Mouse (Mus musculus) ES-Bruce4 (cell line): Measurements from ENCODE around the gene Itga1. TPM values are rescaled to one million over a fixed set of nuclear protein-coding genes. Genes with fewer than 3 reads are reported as not detected.

Source experiments
- H3K27ac ChIP-seq: 2 replicates; pipeline ENCODE4 v1.5.1; 2012; ENCODE audit warnings: low read length, inconsistent platforms; ENCODE audit not compliant: insufficient read depth
- H3K27me3 ChIP-seq: 2 replicates; pipeline ENCODE4 v1.6.1; 2012; ENCODE audit warnings: mild to moderate bottlenecking, low read length, inconsistent platforms; ENCODE audit not compliant: control insufficient read depth, poor library complexity, insufficient read depth, severe bottlenecking
- H3K36me3 ChIP-seq: 2 replicates; pipeline ENCODE4 v1.6.1; 2012; ENCODE audit warnings: inconsistent platforms, mild to moderate bottlenecking, low read length, moderate library complexity; ENCODE audit not compliant: control insufficient read depth, poor library complexity, insufficient read depth, severe bottlenecking
- H3K4me1 ChIP-seq: one replicate; pipeline ENCODE4 v1.8.1; 2011; ENCODE audit warnings: low read length; ENCODE audit not compliant: control insufficient read depth, insufficient read depth
- H3K4me3 ChIP-seq: 2 replicates; pipeline ENCODE4 v1.5.1; 2011; ENCODE audit warnings: low read depth, mild to moderate bottlenecking, low read length
- H3K9ac ChIP-seq: 2 replicates; pipeline ENCODE4 v1.6.1; 2012; ENCODE audit warnings: low read depth, mild to moderate bottlenecking, inconsistent platforms; ENCODE audit not compliant: poor library complexity, severe bottlenecking
- H3K9me3 ChIP-seq: replicated peaks from 2 replicates; pipeline ENCODE4 v1.6.1; 2012; ENCODE audit warnings: mild to moderate bottlenecking, low read length, inconsistent platforms; ENCODE audit not compliant: control insufficient read depth, poor library complexity, insufficient read depth, severe bottlenecking
- CTCF ChIP-seq: IDR thresholded peaks from one replicate; pipeline ENCODE4 v1.8.1; 2011; ENCODE audit warnings: low read depth, low read length
- EP300 ChIP-seq: IDR thresholded peaks from 2 replicates; pipeline ENCODE4 v1.6.1; 2011; ENCODE audit warnings: low read depth, low read length; ENCODE audit not compliant: insufficient read depth
- POLR2A ChIP-seq: IDR thresholded peaks from one replicate; pipeline ENCODE4 v1.8.1; 2011; ENCODE audit warnings: low read length; ENCODE audit not compliant: insufficient read depth
- polyA plus RNA-seq: library from polyadenylated mRNA; stranded (reverse); fragments of >200 nt; gene quantifications from 2 replicates; pipeline ENCODE4 v1.2.4, GENCODE M21; 2011; ENCODE audit warnings: low read depth; ENCODE audit not compliant: missing spikeins, insufficient read depth, insufficient read length

Itga1 gene
- polyA plus RNA-seq, 1 experiment = 5.2 TPM

DNA sequence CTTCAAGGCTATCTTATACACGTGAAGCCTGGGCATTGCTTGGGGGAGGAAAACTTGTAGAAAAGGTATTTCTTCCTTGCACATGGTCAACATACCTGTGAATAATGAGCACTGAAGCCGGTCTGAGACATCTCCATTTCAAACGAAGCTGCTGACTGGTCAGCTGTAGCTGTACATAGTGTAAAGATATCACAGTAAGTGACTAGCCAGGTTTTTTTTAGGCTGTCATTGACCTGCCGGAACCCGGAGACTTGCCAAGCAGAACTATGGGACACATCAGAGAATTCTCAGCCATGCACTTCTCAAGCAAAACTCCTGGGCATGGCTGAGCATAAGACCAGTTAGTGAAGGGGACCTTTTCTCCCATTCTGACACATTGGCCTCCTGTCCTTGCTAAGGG, 99.6 kb downstream of the Itga1 start:
- no peaks in the 10 kb centered on the region for H3K9me3 ChIP-seq
- no peaks in the 10 kb centered on the region for H3K27me3 ChIP-seq
- H3K4me3 ChIP-seq = no peak overlapping the region
- no peak overlapping the region for H3K27ac ChIP-seq
- H3K9ac ChIP-seq = no peak overlapping the region
- TF ChIP-seq CTCF (no peak), EP300 (no peak), POLR2A (no peak)
- no peaks in the 10 kb centered on the region for H3K36me3 ChIP-seq
- no peaks in the 10 kb centered on the region for H3K4me1 ChIP-seq

GRCm38 (mm10) chr13:114999582-114999981, 102.2 kb downstream of the Itga1 start:
- Histone ChIP-seq H3K36me3 (no peaks in the 10 kb centered on the region), H3K27ac (no peak overlapping the region), H3K4me3 (no peak overlapping the region), H3K27me3 (no peaks in the 10 kb centered on the region), H3K9me3 (no peaks in the 10 kb centered on the region), H3K4me1 (no peaks in the 10 kb centered on the region), H3K9ac (no peak overlapping the region)
- TF ChIP-seq EP300 (no peak), CTCF (no peak), POLR2A (no peak)

GRCm38 (mm10) chr13:114998100-114998499, 103.7 kb downstream of the Itga1 start:
- Histone ChIP-seq H3K4me1 (no peaks in the 10 kb centered on the region), H3K27ac (no peak overlapping the region), H3K4me3 (no peak overlapping the region), H3K27me3 (no peaks in the 10 kb centered on the region), H3K9ac (no peak overlapping the region), H3K9me3 (no peaks in the 10 kb centered on the region), H3K36me3 (no peaks in the 10 kb centered on the region)
- TF ChIP-seq EP300 (no peak), CTCF (no peak), POLR2A (no peak)

DNA sequence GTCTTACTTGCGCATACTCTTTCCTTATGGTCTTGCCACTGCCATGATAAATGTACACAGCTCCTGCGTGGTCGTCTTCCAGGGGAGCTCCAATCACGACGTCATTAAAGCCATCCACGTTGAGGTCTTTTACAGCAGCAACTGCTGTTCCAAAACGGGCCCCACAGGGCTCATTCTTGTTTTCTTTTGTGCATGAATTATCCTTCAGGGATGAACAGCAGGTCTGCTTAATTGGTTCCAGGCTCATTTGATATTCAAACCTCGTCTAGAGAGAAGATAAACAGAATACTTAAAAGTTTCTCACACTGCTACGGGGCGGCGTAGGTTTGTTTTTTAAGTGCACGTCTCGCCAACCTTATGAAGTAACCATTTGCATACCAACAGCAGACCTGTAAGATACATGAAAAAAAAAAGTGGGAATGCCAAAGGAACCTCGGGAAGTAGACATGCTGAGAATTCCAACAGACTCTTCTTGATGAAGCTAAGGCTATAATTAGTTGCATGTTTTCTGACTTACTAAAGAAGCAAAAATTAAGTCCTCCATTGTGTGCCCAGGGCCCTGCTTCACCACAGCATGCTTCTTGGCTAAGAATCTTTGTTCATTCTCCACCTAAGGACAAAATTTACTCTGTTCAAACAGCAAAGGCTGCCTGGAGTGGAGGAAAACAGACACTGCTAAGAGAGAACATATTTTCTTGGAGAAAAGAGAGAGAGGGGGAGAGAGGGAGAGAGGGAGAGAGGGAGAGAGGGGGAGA, 109.3 kb downstream of the Itga1 start:
- TF ChIP-seq POLR2A (no peak), EP300 (no peak), CTCF (no peak)
- Histone ChIP-seq H3K36me3 (no peaks in the 10 kb centered on the region), H3K4me3 (no peak overlapping the region), H3K4me1 (no peaks in the 10 kb centered on the region), H3K9me3 (no peaks in the 10 kb centered on the region), H3K9ac (no peak overlapping the region), H3K27me3 (no peaks in the 10 kb centered on the region), H3K27ac (no peak overlapping the region)

- Histone ChIP-seq H3K36me3 (no peaks in the 10 kb centered on the region), H3K27ac (no peak overlapping the region), H3K4me3 (no peak overlapping the region), H3K9ac (no peak overlapping the region), H3K4me1 (no peaks in the 10 kb centered on the region), H3K27me3 (no peaks in the 10 kb centered on the region), H3K9me3 (no peaks in the 10 kb centered on the region; the same call in 1 of the 2 replicates)
- no peak for TF ChIP-seq POLR2A
- no peak for TF ChIP-seq EP300
- TF ChIP-seq CTCF = no peak
These were observed 114.1 kb downstream of the Itga1 start for GRCm38 (mm10) chr13:114987668-114988067.

DNA sequence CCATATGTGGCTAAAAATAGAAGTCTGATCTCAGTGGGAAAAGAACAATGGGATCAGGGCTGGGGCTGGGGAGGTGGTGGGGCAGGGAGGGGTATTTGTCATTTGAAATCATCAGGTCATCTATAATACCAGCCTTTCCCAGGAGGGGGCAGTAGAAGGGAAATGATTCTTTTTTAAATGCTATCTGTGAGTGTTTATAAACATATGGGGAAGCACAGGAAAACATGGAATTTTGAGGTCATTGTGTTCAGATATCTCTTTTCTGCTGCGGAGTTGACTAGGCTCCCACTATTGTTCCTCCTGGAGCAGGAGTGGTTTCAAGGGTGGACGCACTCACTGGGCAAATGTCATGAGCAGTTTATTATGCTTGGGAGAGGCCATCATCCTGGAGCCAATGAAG, 114.6 kb downstream of the Itga1 start:
- TF ChIP-seq CTCF (no peak), POLR2A (no peak), EP300 (no peak)
- Histone ChIP-seq H3K4me3 (no peak overlapping the region), H3K27ac (no peak overlapping the region), H3K9ac (no peak overlapping the region), H3K9me3 (no peaks in the 10 kb centered on the region; the same call in 1 of the 2 replicates), H3K36me3 (no peaks in the 10 kb centered on the region), H3K27me3 (no peaks in the 10 kb centered on the region), H3K4me1 (no peaks in the 10 kb centered on the region)
